Mouse (Mus musculus) C2C12 (cell line): ENCODE results near the gene Hydin. TPM values are rescaled to one million over a fixed set of nuclear protein-coding genes. Genes with fewer than 3 reads are reported as not detected.

Experiments
- H3K27me3 ChIP-seq: one replicate; pipeline ENCODE4 v1.6.1; 2011; ENCODE audit not compliant: control insufficient read depth, insufficient read depth, insufficient read length
- H3K36me3 ChIP-seq: one replicate; pipeline ENCODE4 v1.6.1; 2011; ENCODE audit not compliant: control insufficient read depth, insufficient read depth
- H3K4me3 ChIP-seq: one replicate; pipeline ENCODE4 v1.5.1; 2011; ENCODE audit warnings: mild to moderate bottlenecking, control low read depth; ENCODE audit not compliant: poor library complexity, insufficient read depth, severe bottlenecking
- H3K79me2 ChIP-seq: one replicate; pipeline ENCODE4 v1.6.1; 2011; ENCODE audit not compliant: control insufficient read depth, insufficient read depth
- H3K79me3 ChIP-seq: one replicate; pipeline ENCODE4 v1.6.1; 2011; ENCODE audit warnings: low read depth, control low read depth
- H3ac ChIP-seq: one replicate; pipeline ENCODE3; 2011; ENCODE audit warnings: low read depth; ENCODE audit not compliant: control insufficient read depth, insufficient read length
- CEBPB ChIP-seq: IDR thresholded peaks from one replicate; pipeline ENCODE4 v1.6.1; 2011; ENCODE audit warnings: low read depth, mild to moderate bottlenecking, control low read depth, moderate library complexity
- CTCF ChIP-seq: IDR thresholded peaks from one replicate; pipeline ENCODE4 v1.5.1; 2011; ENCODE audit not compliant: control insufficient read depth, insufficient read depth, insufficient read length
- FOSL1 ChIP-seq: IDR thresholded peaks from one replicate; pipeline ENCODE4 v1.8.0; 2011; ENCODE audit warnings: mild to moderate bottlenecking, low read length; ENCODE audit not compliant: poor library complexity, insufficient read depth, severe bottlenecking
- MAX ChIP-seq: IDR thresholded peaks from one replicate; pipeline ENCODE4 v1.6.1; 2011; ENCODE audit warnings: mild to moderate bottlenecking, control low read depth
- MYOD1 ChIP-seq: IDR thresholded peaks from one replicate; pipeline ENCODE4 v1.6.1; 2011; ENCODE audit warnings: low read depth; ENCODE audit not compliant: control insufficient read depth, insufficient read length
- MYOG ChIP-seq: IDR thresholded peaks from one replicate; pipeline ENCODE4 v1.6.1; 2011; ENCODE audit not compliant: control insufficient read depth, insufficient read length; ENCODE audit errors: extremely low read depth
- USF1 ChIP-seq: IDR thresholded peaks from one replicate; pipeline ENCODE4 v1.6.1; 2011; ENCODE audit warnings: low read depth, mild to moderate bottlenecking, control low read depth, moderate library complexity
- polyA plus RNA-seq: library from polyadenylated mRNA; unstranded; fragments of >200 nt; fragmentation: generic; extraction: Trizol; gene quantifications from one replicate; pipeline ENCODE4 v1.2.1, GENCODE M21; 2012; ENCODE audit warnings: missing spikeins

Gene Hydin
- polyA plus RNA-seq, 1 experiment: 0.01 TPM

DNA sequence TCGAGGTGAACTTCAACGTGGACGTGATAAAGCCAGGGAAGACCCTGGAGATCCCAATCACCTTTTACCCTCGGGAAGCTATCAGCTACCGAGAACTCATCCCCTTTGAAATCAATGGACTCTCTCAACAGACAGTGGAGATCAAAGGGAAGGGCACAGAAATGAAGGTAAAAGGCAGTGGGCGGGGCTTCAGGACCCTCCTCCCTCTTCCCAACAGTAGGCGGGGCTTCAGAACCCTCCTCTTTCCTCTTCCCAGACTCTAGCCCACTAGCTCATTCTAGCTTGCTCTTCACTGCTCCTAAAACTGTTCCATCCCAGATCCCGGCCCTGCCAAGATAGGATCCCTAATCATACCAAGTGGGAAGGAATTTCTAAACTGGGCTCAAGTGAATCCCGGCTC lies 325.9 kb downstream of the Hydin start:
- Histone ChIP-seq H3K79me2 (no peaks in the 10 kb centered on the region), H3K36me3 (no peaks in the 10 kb centered on the region), H3K79me3 (no peaks in the 10 kb centered on the region), H3K27me3 (peaks cover 56% of the 10 kb centered on the region), H3ac (no peak overlapping the region), H3K4me3 (no peak overlapping the region)
- TF ChIP-seq MYOG: no peak
- no peak for TF ChIP-seq FOSL1
- no peak for TF ChIP-seq USF1
- no peak for TF ChIP-seq CEBPB
- TF ChIP-seq MYOD1: no peak
- TF ChIP-seq CTCF: no peak
- TF ChIP-seq MAX: no peak

DNA sequence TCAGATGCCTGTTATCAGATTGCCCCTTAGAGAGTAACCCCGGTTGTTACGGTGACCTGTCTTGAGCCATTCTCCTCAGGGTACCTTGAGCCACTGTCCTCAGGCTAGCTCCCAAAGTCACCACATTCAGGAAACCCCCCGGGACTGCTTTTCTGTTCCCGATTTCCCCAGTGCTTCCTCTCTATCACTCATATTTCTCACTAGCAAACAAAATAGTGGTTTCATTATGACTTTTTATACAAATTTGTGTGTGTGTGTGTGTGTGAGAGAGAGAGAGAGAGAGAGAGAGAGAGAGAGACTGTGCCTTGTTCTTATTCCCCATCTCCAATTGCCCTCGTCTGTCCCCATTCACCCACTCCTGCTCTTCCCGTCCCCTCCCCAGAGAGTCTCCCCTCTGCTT lies 327.4 kb downstream of the Hydin start:
- Histone ChIP-seq H3K79me3 (no peaks in the 10 kb centered on the region), H3K36me3 (no peaks in the 10 kb centered on the region), H3K79me2 (no peaks in the 10 kb centered on the region), H3K4me3 (no peak overlapping the region), H3K27me3 (peaks cover 70% of the 10 kb centered on the region), H3ac (no peak overlapping the region)
- TF ChIP-seq FOSL1 (no peak), USF1 (no peak), CTCF (no peak), MAX (no peak), MYOG (no peak), CEBPB (no peak), MYOD1 (no peak)

GRCm38 (mm10) chr8:110604556-110604955 lies 337.8 kb downstream of the Hydin start:
- Histone ChIP-seq H3K36me3 (no peaks in the 10 kb centered on the region), H3ac (no peak overlapping the region), H3K27me3 (peaks cover 13% of the 10 kb centered on the region), H3K79me3 (no peaks in the 10 kb centered on the region), H3K79me2 (no peaks in the 10 kb centered on the region), H3K4me3 (no peak overlapping the region)
- TF ChIP-seq FOSL1: no peak
- no peak for TF ChIP-seq MYOD1
- TF ChIP-seq USF1: no peak
- TF ChIP-seq MYOG: no peak
- no peak for TF ChIP-seq CTCF
- TF ChIP-seq MAX: no peak
- TF ChIP-seq CEBPB: no peak

DNA sequence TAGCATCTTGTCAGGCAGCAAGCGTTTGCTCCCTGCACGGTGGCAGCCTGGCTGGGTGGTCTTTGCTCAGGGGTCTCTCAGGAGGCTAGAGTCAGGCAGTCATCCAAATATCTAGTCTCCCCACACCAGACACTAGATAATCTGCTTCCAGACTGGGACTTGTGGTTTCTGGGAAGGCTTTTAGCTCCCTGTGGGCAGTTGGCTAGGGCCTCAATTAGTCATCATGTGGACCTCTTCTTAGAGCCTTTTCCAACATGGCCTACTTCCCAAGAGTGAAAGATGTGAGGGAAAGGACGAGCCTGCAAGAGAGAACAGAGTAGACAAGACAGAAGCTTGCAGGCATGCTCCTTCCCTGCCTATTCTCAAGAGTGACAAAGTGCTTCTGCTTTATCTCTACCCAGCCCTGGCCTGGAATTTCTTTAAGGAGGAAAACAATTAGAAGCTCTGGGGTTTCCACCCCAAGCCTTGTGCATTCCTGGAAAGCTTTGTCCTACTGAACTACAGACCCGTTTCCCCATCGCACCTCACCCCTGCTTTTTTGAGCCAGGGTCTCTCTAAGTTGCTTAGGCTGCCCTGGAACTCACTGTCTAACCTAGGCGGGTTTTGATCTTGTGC lies 338.7 kb downstream of the Hydin start:
- Histone ChIP-seq H3K27me3 (peaks cover 8% of the 10 kb centered on the region), H3K79me3 (no peaks in the 10 kb centered on the region), H3K79me2 (no peaks in the 10 kb centered on the region), H3ac (no peak overlapping the region), H3K4me3 (no peak overlapping the region), H3K36me3 (no peaks in the 10 kb centered on the region)
- TF ChIP-seq MYOG (no peak), MAX (no peak), MYOD1 (no peak), CTCF (no peak), FOSL1 (no peak), USF1 (no peak), CEBPB (no peak)

DNA sequence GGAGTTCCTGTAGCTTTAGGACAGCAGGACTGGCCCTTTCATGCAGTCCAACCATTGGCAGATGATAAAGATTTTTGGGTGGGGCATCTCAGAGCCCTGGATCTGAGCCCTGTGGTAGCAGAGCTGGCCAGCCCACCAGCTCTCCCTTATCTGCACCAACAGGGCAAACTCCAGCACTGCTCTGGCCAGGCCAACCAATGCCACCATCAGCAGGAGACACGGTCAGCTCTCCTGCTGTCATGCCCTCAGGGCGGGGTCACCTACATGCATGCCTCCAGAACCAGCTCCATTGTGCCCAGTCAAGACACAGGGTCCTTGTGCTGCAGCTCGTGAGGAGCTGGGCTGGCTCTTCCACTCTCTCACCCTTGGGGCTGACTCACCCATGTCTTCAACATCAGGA lies 349.0 kb downstream of the Hydin start:
- Histone ChIP-seq H3K27me3 (peaks cover 6% of the 10 kb centered on the region), H3K79me2 (peaks cover 23% of the 10 kb centered on the region), H3ac (no peak overlapping the region), H3K36me3 (no peaks in the 10 kb centered on the region), H3K4me3 (no peak overlapping the region), H3K79me3 (peaks cover 20% of the 10 kb centered on the region)
- no peak for TF ChIP-seq FOSL1
- TF ChIP-seq CTCF: no peak
- no peak for TF ChIP-seq MAX
- TF ChIP-seq MYOG: no peak
- no peak for TF ChIP-seq USF1
- TF ChIP-seq CEBPB: no peak
- TF ChIP-seq MYOD1: no peak

- TF ChIP-seq CEBPB (no peak), MYOG (no peak), USF1 (no peak), MAX (no peak), CTCF (no peak), FOSL1 (no peak), MYOD1 (no peak)
- H3K27me3 ChIP-seq: peaks cover 6% of the 10 kb centered on the region
- peaks cover 44% of the 10 kb centered on the region for H3K79me2 ChIP-seq
- no peak overlapping the region for H3ac ChIP-seq
- H3K4me3 ChIP-seq: no peak overlapping the region
- peaks cover 34% of the 10 kb centered on the region for H3K79me3 ChIP-seq
- H3K36me3 ChIP-seq: no peaks in the 10 kb centered on the region
These were observed 351.1 kb downstream of the Hydin start for GRCm38 (mm10) chr8:110617801-110618358.
